Mouse (Mus musculus): Measurements from ENCODE around the gene Agpat4. TPM values are rescaled to one million over a fixed set of nuclear protein-coding genes. Genes with fewer than 3 reads are reported as not detected.

Agpat4 gene
- polyA plus RNA-seq, 1 experiment from 2014 or later = 38.2 TPM

DNA sequence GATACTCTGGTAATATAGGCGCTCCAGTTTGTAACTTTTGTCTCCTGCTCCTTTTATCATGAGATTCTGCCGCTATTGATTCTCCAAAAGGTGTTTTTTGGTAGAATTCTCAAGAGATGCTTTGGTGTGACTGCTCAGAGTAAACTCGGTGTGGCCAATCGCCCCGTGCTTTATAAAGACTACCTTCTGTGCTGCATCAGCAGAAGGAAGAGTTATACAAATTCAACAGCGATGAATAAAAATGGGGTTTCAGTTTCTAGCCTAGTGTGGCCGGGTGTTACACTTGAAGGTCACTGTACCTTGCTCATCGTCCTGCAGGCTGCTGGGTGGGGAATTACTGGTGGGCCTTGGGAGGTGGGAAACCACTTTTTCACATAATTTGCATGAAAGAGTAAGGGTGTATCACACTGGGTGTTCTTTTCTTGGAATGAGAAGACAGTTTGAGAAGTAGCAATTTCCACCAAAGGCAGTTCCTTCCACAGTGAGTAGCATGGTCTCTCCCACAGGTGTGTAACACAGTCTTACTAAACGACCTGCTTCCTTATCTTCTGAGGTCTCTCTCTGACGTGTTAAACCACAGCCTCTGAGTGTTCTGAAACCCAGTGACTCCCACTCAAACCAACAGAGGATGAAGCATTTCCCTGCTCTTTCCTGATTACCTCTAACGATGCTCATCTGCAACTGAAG is 46.6 kb downstream of the Agpat4 start:
- no peak for DNase-seq (ENCODE audit: low spot score)
- Histone ChIP-seq H3K9me3 (replicated peaks) (no peaks in the 10 kb centered on the region), H3K36me3 (peaks cover 19% of the 10 kb centered on the region; the same call in 1 of the 2 replicates), H3K27me3 (ENCODE audit: low read depth, poor library complexity, severe bottlenecking) (no peaks in the 10 kb centered on the region), H3K4me1 (peaks cover 32% of the 10 kb centered on the region), H3K27ac (no peak overlapping the region), H3K4me3 (no peak overlapping the region)
- WGBS = 93% methylated on average over 11 of the region's 11 CpGs

DNA sequence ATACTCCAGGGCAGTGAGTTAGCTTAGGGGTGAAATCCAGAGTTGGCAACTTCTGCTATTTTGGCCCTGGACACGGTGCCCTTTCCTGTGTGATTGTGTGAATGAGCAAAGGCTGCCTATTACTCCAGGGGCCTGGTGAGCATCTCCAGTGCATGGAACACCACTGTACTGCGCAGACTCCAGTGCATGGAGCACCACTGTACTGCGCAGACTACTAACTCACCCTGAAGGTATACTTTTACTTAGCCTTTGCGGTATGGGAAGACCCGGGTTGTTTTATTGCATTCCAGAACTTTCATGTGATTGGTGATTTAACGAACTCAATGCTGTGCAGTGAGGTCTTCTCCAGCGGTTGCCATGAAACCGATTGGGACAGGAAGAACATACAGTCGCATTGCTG is 47.2 kb downstream of the Agpat4 start:
- Histone ChIP-seq H3K27ac (no peak overlapping the region), H3K36me3 (peaks cover 14% of the 10 kb centered on the region; the same call in 1 of the 2 replicates), H3K9me3 (replicated peaks) (no peaks in the 10 kb centered on the region), H3K27me3 (ENCODE audit: low read depth, poor library complexity, severe bottlenecking) (no peaks in the 10 kb centered on the region), H3K4me3 (no peak overlapping the region), H3K4me1 (peaks cover 37% of the 10 kb centered on the region)
- WGBS = 92% methylated on average over 9 of the region's 9 CpGs
- DNase-seq (ENCODE audit: low spot score) = no peak

- H3K9me3 ChIP-seq (replicated peaks) = no peaks in the 10 kb centered on the region
- H3K36me3 ChIP-seq = peaks cover 5% of the 10 kb centered on the region; the same call in 1 of the 2 replicates
- H3K4me1 ChIP-seq = peaks cover 39% of the 10 kb centered on the region
- DNase-seq (ENCODE audit: low spot score) = no peak
- WGBS = 80% methylated on average over 10 of the region's 10 CpGs
- no peak overlapping the region for H3K4me3 ChIP-seq
- H3K27ac ChIP-seq = peak overlapping the region; percentile 53
- no peaks in the 10 kb centered on the region for H3K27me3 ChIP-seq (ENCODE audit: low read depth, poor library complexity, severe bottlenecking)
These were observed 50.0 kb downstream of the Agpat4 start for GRCm38 (mm10) chr17:12168536-12168935.

DNA sequence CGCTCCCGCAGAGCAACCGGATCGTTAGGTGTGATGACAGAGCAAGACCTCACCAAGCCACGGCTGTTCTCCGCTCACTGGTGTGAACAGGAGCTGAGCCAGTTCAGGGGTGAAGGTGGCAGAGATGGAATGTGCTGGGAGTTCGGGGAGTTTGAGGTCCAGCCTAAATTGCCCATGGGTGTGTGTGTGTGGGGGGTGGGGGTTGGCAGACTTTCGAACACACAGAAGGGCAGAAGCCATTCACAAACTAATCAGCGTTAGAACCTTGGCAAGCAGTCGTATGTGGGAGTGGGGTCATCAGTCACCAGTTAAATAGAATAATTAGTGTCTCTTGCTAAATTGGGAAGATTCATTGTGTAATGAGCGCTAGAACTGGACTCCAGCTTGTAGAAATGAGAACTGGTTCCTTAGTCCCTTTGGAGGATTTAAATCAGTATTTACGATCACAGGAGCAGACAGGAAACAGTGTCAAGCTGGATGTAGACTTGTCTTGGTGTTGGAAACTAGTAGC is 50.9 kb downstream of the Agpat4 start:
- Histone ChIP-seq H3K36me3 (peaks cover 12% of the 10 kb centered on the region), H3K4me3 (no peak overlapping the region), H3K27me3 (ENCODE audit: low read depth, poor library complexity, severe bottlenecking) (no peaks in the 10 kb centered on the region), H3K27ac (no peak overlapping the region), H3K4me1 (peaks cover 33% of the 10 kb centered on the region), H3K9me3 (replicated peaks) (no peaks in the 10 kb centered on the region)
- 79% methylated on average over 12 of the region's 12 CpGs for WGBS
- DNase-seq (ENCODE audit: low spot score) = no peak

DNA sequence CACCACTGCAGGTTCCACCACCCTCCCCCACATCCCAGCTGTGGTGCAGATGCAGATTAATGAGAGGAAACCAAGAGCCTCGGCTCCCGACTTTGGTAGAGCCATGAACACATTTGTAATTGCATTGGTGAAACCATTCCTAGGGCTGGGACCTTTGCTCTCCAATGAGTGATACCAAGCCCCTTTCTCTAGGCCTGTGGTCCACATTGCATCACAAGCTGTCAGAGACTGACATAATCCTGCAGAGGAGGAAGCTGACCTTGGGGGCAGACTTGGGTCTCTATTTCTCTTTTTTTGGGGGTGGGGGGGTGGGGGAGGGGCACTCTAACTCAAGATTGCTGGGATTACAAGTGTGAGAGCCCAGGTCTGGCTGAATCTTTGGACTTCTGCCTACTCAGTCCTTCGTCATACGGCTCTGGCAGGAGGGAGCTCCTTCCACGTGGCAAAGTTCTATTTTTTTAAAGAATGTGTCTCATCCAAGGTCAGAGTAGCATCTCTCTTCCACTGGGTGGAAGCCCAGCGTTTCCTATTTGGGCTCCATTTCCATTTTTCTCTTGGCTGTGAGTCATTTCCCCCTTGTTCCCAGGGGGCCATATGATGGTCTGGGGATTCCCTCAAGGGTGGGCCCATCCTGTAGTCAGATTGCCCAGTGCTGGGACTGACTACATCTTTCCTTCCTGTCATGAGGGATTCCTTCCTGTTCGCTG is 52.4 kb downstream of the Agpat4 start:
- 62% methylated on average over 7 of the region's 7 CpGs for WGBS
- Histone ChIP-seq H3K36me3 (peaks cover 13% of the 10 kb centered on the region), H3K4me3 (no peak overlapping the region), H3K9me3 (replicated peaks) (no peaks in the 10 kb centered on the region), H3K27me3 (ENCODE audit: low read depth, poor library complexity, severe bottlenecking) (no peaks in the 10 kb centered on the region), H3K27ac (no peak overlapping the region), H3K4me1 (peaks cover 33% of the 10 kb centered on the region)
- no peak for DNase-seq (ENCODE audit: low spot score)

GRCm38 (mm10) chr17:12171666-12172065 is 53.2 kb downstream of the Agpat4 start:
- DNase-seq (ENCODE audit: low spot score) = no peak

DNA sequence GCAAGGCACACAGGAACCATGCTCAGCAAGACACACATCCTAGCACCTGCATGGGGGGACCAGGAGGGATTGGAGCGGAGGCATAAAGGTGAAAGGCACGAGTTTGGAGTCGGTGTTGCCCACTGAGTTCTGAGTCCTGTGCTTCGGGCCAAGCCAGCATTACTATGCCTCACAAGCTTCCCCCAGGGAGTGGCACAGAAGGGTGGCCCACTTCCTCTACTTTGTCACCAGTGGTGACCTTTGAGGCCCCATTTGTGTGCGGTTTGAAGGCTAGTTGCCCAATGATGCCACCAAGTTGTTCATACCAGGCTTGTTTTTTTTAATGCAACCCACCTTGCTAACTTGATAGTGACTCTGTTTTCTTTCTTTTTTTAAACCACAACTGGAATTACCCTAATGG is 55.7 kb downstream of the Agpat4 start:
- Histone ChIP-seq H3K27ac (no peak overlapping the region), H3K36me3 (peaks cover 44% of the 10 kb centered on the region), H3K4me1 (peaks cover 21% of the 10 kb centered on the region), H3K4me3 (no peak overlapping the region), H3K9me3 (replicated peaks) (no peaks in the 10 kb centered on the region; the same call in 1 of the 2 replicates), H3K27me3 (ENCODE audit: low read depth, poor library complexity, severe bottlenecking) (no peaks in the 10 kb centered on the region)
- 95% methylated on average over 5 of the region's 5 CpGs for WGBS
- DNase-seq (ENCODE audit: low spot score) = no peak

More at GRCm38 (mm10) chr17:12171666-12172065, 53.2 kb downstream of the Agpat4 start:
- Histone ChIP-seq H3K27me3 (ENCODE audit: low read depth, poor library complexity, severe bottlenecking) (no peaks in the 10 kb centered on the region), H3K4me3 (no peak overlapping the region), H3K4me1 (peaks cover 33% of the 10 kb centered on the region), H3K9me3 (replicated peaks) (no peaks in the 10 kb centered on the region; the same call in 1 of the 2 replicates), H3K27ac (no peak overlapping the region), H3K36me3 (peaks cover 21% of the 10 kb centered on the region)
- WGBS = 92% methylated on average over 2 of the region's 2 CpGs

DNA sequence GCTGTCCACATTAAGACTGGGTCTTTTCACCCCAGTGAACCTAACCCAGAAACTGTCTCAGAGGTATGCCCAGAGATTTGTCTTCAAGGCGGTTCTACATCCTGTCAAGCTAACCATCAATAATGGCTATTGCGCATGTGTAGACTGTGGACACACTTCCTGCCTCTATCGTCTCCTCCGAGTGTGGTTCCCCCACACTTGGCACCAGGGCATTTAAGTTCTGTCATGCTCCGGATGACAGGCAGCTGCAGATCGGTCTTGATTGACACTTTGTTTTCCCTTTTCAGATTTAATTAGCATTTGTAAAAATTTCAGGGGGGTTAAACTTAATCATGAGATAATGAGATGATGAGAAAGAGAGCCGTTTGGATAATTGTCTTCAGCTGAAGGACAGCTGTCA is 56.4 kb downstream of the Agpat4 start:
- Histone ChIP-seq H3K4me1 (peaks cover 14% of the 10 kb centered on the region), H3K36me3 (peaks cover 50% of the 10 kb centered on the region)
- 87% methylated on average over 7 of the region's 7 CpGs for WGBS

DNA sequence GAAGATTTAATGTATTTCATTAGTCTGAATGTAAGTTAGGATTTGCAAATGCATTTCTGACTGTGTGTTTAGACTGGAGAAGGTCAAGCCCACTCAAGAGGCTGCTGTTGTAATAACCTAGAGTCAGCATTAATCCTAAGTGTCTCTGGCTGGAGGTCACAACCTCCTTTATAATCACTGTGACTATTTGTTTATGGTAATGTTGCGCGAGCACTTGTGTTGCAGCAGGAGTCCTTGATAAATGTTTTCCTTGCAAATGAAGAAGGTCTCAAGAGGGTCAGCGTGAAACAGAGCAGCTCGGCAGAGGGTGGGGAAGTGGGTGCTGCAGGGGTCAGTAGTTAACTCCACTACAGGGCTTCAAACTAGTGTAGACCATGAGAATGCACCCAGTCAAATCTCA is 57.1 kb downstream of the Agpat4 start:
- no peak for DNase-seq (ENCODE audit: low spot score)
- Histone ChIP-seq H3K9me3 (replicated peaks) (no peaks in the 10 kb centered on the region; the same call in 1 of the 2 replicates), H3K27me3 (ENCODE audit: low read depth, poor library complexity, severe bottlenecking) (no peaks in the 10 kb centered on the region), H3K4me1 (peaks cover 7% of the 10 kb centered on the region), H3K27ac (no peak overlapping the region), H3K4me3 (no peak overlapping the region), H3K36me3 (peaks cover 55% of the 10 kb centered on the region)
- WGBS = 83% methylated on average over 4 of the region's 4 CpGs

More for the DNA sequence above, 56.4 kb downstream of the Agpat4 start:
- Histone ChIP-seq H3K9me3 (replicated peaks) (no peaks in the 10 kb centered on the region; the same call in 1 of the 2 replicates), H3K4me3 (no peak overlapping the region), H3K27me3 (ENCODE audit: low read depth, poor library complexity, severe bottlenecking) (no peaks in the 10 kb centered on the region), H3K27ac (no peak overlapping the region)
- DNase-seq (ENCODE audit: low spot score) = no peak

GRCm38 (mm10) chr17:12179339-12179738 is 60.8 kb downstream of the Agpat4 start:
- H3K4me1 ChIP-seq = no peaks in the 10 kb centered on the region
- H3K36me3 ChIP-seq = peaks cover 50% of the 10 kb centered on the region
- H3K27me3 ChIP-seq (ENCODE audit: low read depth, poor library complexity, severe bottlenecking) = no peaks in the 10 kb centered on the region
- DNase-seq (ENCODE audit: low spot score) = no peak
- no peaks in the 10 kb centered on the region; the same call in 1 of the 2 replicates for H3K9me3 ChIP-seq (replicated peaks)
- H3K27ac ChIP-seq = no peak overlapping the region
- 92% methylated on average over 7 of the region's 7 CpGs for WGBS
- H3K4me3 ChIP-seq = no peak overlapping the region

DNA sequence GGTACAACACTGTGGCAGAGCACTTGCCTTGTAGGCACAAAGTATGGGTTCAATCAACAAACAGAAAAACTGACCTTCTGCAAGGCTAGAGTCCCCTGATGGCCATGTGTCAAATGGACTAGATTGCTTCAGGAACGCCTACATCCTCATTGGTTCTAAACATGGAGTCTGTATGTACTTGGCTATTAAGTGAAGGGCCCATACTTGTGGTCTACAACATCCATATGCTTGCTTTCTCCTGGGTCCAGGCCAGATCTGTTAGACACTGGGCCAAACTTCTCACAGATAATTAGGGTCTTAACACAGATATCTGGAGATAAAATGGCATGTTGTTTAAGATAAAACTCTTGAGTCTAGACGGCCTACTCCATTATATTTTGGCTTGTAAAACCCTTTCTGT is 61.3 kb downstream of the Agpat4 start:
- no peaks in the 10 kb centered on the region for H3K4me1 ChIP-seq
- 93% methylated on average over 2 of the region's 2 CpGs for WGBS
- H3K27ac ChIP-seq = no peak overlapping the region
- H3K4me3 ChIP-seq = no peak overlapping the region
- no peak for DNase-seq (ENCODE audit: low spot score)
- H3K36me3 ChIP-seq = peaks cover 46% of the 10 kb centered on the region
- H3K27me3 ChIP-seq (ENCODE audit: low read depth, poor library complexity, severe bottlenecking) = no peaks in the 10 kb centered on the region
- no peaks in the 10 kb centered on the region; the same call in 1 of the 2 replicates for H3K9me3 ChIP-seq (replicated peaks)

DNA sequence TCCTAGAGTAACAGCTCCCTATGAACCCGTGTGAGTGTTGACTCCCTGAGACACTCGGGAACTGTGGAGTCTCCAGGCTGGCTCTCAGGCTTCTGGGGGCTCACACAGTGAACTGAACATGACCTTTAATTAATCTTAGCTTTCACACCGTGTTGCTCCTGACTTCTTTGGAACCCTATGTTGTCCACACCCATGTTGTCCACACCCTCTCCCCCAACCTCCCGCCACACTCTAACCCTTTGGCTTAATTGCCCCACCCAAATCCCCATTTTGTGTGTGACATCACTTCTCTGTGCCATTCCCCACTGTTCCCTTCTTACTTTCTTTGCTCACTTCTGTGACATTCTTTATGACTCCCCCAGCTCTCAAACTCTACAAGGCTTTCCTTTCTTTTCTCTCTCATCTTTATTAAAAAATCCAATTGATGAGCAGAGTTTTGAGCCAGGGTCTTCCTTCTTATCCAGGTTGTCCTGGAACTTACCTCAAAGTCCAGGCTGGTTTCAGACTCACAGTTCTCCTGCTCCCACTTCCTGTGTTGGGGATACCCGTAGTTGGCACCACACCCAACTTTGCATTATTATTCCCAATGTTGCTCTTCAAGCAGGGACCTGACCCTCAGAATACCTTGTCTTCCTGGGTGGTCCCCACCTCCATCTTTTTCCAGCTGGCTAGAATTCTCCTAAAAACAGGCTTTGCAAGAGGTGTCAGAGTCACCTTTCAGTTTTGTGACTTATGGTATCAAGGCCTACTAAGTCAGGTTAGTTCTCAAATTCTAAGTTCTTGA is 64.4 kb downstream of the Agpat4 start:
- H3K4me3 ChIP-seq = no peak overlapping the region
- no peak for DNase-seq (ENCODE audit: low spot score)
- peaks cover 32% of the 10 kb centered on the region for H3K36me3 ChIP-seq
- H3K9me3 ChIP-seq (replicated peaks) = no peaks in the 10 kb centered on the region
- no peaks in the 10 kb centered on the region for H3K27me3 ChIP-seq (ENCODE audit: low read depth, poor library complexity, severe bottlenecking)
- 79% methylated on average over 5 of the region's 5 CpGs for WGBS
- no peak overlapping the region for H3K27ac ChIP-seq
- H3K4me1 ChIP-seq = no peaks in the 10 kb centered on the region
